Mouse (Mus musculus) neural tube, embryonic 13.5 days (tissue): ENCODE measurements around the gene Ccdc89. TPM values are rescaled to one million over a fixed set of nuclear protein-coding genes. Genes with fewer than 3 reads are reported as not detected.

Experiments used
- ATAC-seq: fragments of 200-750 bp; cut with Nextera tagmentation; 2 replicates; pipeline ENCODE4 v1.8.0; 2017; ENCODE audit warnings: low read depth, mild to moderate bottlenecking, moderate TSS enrichment, moderate library complexity
- H3K27ac ChIP-seq: fragments of 300-500 bp; sonication (generic); replicated peaks from 2 replicates; pipeline ENCODE4 v1.5.1; 2015; ENCODE audit warnings: moderate library complexity, mild to moderate bottlenecking, inconsistent platforms
- H3K27me3 ChIP-seq: fragments of 300-500 bp; sonication (generic); 2 replicates; pipeline ENCODE4 v1.6.1; 2015; ENCODE audit warnings: mild to moderate bottlenecking, inconsistent platforms
- H3K36me3 ChIP-seq: fragments of 300-500 bp; sonication (generic); 2 replicates; pipeline ENCODE4 v1.6.1; 2015; ENCODE audit warnings: mild to moderate bottlenecking, inconsistent platforms
- H3K4me1 ChIP-seq: fragments of 300-500 bp; sonication (generic); replicated peaks from 2 replicates; pipeline ENCODE4 v1.6.1; 2015; ENCODE audit warnings: inconsistent platforms
- H3K4me2 ChIP-seq: fragments of 300-500 bp; sonication (generic); 2 replicates; pipeline ENCODE4 v1.6.1; 2015; ENCODE audit warnings: inconsistent platforms, mild to moderate bottlenecking, moderate library complexity
- H3K4me3 ChIP-seq: fragments of 300-500 bp; sonication (generic); 2 replicates; pipeline ENCODE4 v1.5.1; 2015; ENCODE audit warnings: mild to moderate bottlenecking, inconsistent platforms
- H3K9ac ChIP-seq: fragments of 300-500 bp; sonication (generic); 2 replicates; pipeline ENCODE4 v1.6.1; 2015; ENCODE audit warnings: moderate library complexity, mild to moderate bottlenecking, inconsistent platforms
- H3K9me3 ChIP-seq: fragments of 300-500 bp; sonication (generic); 2 replicates; pipeline ENCODE4 v1.6.1; 2016; ENCODE audit warnings: inconsistent platforms
- WGBS: fragments of 180-500 bp; shearing (Covaris S2); methylation state at CpG from one replicate; pipeline ENCODE4 v1.1.7; 2015; 5-methylcytosine and 5-hydroxymethylcytosine counted together
- polyA plus RNA-seq: library from polyadenylated mRNA; unstranded; fragments of >200 nt; fragmentation: Nextera tagmentation; extraction: Ambion mirVana; gene quantifications from 2 replicates; pipeline ENCODE4 v1.2.1, GENCODE M21; 2015

Ccdc89 gene
- polyA plus RNA-seq, 1 experiment from 2014 or later = 1.6 TPM

- Histone ChIP-seq H3K9me3 (no peaks in the 10 kb centered on the region), H3K36me3 (peaks cover 5% of the 10 kb centered on the region; the same call in 1 of the 2 replicates), H3K27ac (peak within 1 kb of the TSS; percentile 84), H3K4me3 (peak within 1 kb of the TSS; percentile 71), H3K9ac (peak within 1 kb of the TSS; percentile 77), H3K4me2 (peak within 1 kb of the TSS; percentile 85), H3K27me3 (peaks cover 3% of the 10 kb centered on the region), H3K4me1 (peaks cover 17% of the 10 kb centered on the region)
- peak; percentile 91 for ATAC-seq
- WGBS = under 1% methylated on average over 32 of the region's 32 CpGs
Measured at GRCm38 (mm10) chr7:90476313-90477245, 50.2 kb downstream of the Ccdc89 start, which contains the start of gene Dlg2. Dlg2 (plus strand) TSS chr7:90476672.

Other genes with a start within 250 kb of the Ccdc89 start
- gene Ccdc83, start 160.8 kb upstream of the Ccdc89 start, polyA plus RNA-seq = not detected in 2 replicates
- 6.1 and 9.1 TPM in 2 replicates for gene Sytl2, start 124.3 kb upstream of the Ccdc89 start, polyA plus RNA-seq
- 38.8 and 41.2 TPM in 2 replicates for gene Crebzf, start 16.2 kb downstream of the Ccdc89 start, polyA plus RNA-seq
- 131 and 141 TPM in 2 replicates for gene Tmem126a, start 30.7 kb downstream of the Ccdc89 start, polyA plus RNA-seq
- 45.3 and 46.4 TPM in 2 replicates for gene Tmem126b, start 49.4 kb downstream of the Ccdc89 start, polyA plus RNA-seq
- 13.9 and 18.3 TPM in 2 replicates for gene Dlg2, start 50.1 kb downstream of the Ccdc89 start, polyA plus RNA-seq